Mouse (Mus musculus): ENCODE data around the gene Hist1h1a. TPM values are rescaled to one million over a fixed set of nuclear protein-coding genes. Genes with fewer than 3 reads are reported as not detected.

Hist1h1a gene
- polyA plus RNA-seq, 2 experiments: 3.6 to 5.4 TPM

DNA sequence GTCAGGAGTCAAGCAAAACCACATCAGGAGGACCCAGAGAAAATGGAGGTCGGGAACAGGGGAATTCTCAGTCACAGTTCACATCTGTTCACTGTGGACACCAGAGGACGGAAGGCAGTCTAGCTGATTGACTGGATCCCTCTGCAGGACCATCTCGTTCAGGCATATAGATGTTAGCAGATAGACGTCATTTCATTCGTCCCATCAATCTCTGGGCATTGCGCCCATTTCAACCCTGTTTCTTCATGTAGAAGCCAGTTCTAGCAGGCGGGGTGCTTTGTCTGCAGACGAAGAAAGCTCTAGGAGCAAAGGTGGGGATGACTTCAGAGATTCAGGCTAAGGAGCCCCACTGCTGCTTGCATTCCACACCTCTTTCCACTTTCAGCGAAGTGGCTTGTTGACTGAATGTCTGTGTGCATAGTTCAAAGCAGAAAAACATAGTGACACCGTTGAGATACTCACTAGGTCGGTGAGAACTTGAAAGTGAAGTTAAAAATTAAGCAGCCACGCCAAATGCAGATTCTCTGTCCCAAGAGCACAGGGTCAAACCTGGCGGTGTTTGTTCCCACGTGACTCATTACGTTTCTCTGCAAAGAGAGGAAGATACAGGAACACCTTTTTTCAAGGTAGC is 43.1 kb downstream of the Hist1h1a start, which contains the start of gene Slc17a2:
Gene Slc17a2 (plus strand): TSS at position 572 of the 631 bp plus-strand sequence.
- Histone ChIP-seq H3K36me3 (ENCODE audit: control insufficient read depth, insufficient read depth, low read length) (no peaks in the 10 kb centered on the region), H3K4me2 (replicated peaks; ENCODE audit: low read depth, low read length, severe bottlenecking) (no peak within 1 kb of the TSS), H3K4me3 (replicated peaks; ENCODE audit: low read length) (no peak within 1 kb of the TSS), H3K9me3 (ENCODE audit: control insufficient read depth, low read length) (no peaks in the 10 kb centered on the region), H3K9ac (ENCODE audit: low read depth, low read length, severe bottlenecking) (no peak within 1 kb of the TSS), H3K27me3 (ENCODE audit: control insufficient read depth, insufficient read depth, low read length) (no peaks in the 10 kb centered on the region), H3K4me1 (ENCODE audit: control insufficient read depth, insufficient read depth, low read length) (no peaks in the 10 kb centered on the region), H3K27ac (replicated peaks; ENCODE audit: low read depth, low read length) (no peak within 1 kb of the TSS)
- DNase-seq (ENCODE audit: low spot score) (no peak), ATAC-seq (ENCODE audit: low FRiP score, low read depth) (no peak)
- WGBS: 86% methylated on average over 15 of the region's 15 CpGs
- TF ChIP-seq POLR2A (IDR thresholded peaks at IDR 0.05; ENCODE audit: borderline replicate concordance, extremely low read depth, insufficient read depth, insufficient read length): no peak

Small RNAs within 50 kb of the gene (microRNA-seq; reads per million reads assigned to microRNA genes)
- gene Gm44314 (not detected), gene Gm44484 (not detected)

Other genes with a start within 250 kb of the Hist1h1a start
Only the 30 nearest of the 37 such genes appear.
- 0.50 and 0.62 TPM in 2 replicates for gene Hist1h1d, start 210.4 kb upstream of the Hist1h1a start, polyA plus RNA-seq (2012; rRNA removed)
- 0.47 and 0.61 TPM in 2 replicates for gene Hist1h1d, start 210.4 kb upstream of the Hist1h1a start, polyA plus RNA-seq (2014; fragmentation: Nextera tagmentation; extraction: Ambion mirVana)
- 36.1 and 54.1 TPM in 2 replicates for gene Hist1h3e, start 201.3 kb upstream of the Hist1h1a start, polyA plus RNA-seq (2012; rRNA removed)
- 6.7 and 7.0 TPM in 2 replicates for gene Hist1h3e, start 201.3 kb upstream of the Hist1h1a start, polyA plus RNA-seq (2014; fragmentation: Nextera tagmentation; extraction: Ambion mirVana)
- gene Hist1h2ae, start 192.4 kb upstream of the Hist1h1a start, polyA plus RNA-seq (2012; rRNA removed): 19.8 and 35.0 TPM in 2 replicates
- 103 and 109 TPM in 2 replicates for gene Hist1h2ae, start 192.4 kb upstream of the Hist1h1a start, polyA plus RNA-seq (2014; fragmentation: Nextera tagmentation; extraction: Ambion mirVana)
- gene Hist1h2bg, start 192.3 kb upstream of the Hist1h1a start, polyA plus RNA-seq (2012; rRNA removed): 38.9 and 60.8 TPM in 2 replicates
- 6.9 and 10.0 TPM in 2 replicates for gene Hist1h2bg, start 192.3 kb upstream of the Hist1h1a start, polyA plus RNA-seq (2014; fragmentation: Nextera tagmentation; extraction: Ambion mirVana)
- gene Hist1h2bf, start 189.5 kb upstream of the Hist1h1a start, polyA plus RNA-seq (2012; rRNA removed): 17.8 and 25.9 TPM in 2 replicates
- gene Hist1h2bf, start 189.5 kb upstream of the Hist1h1a start, polyA plus RNA-seq (2014; fragmentation: Nextera tagmentation; extraction: Ambion mirVana): 5.3 and 8.5 TPM in 2 replicates
- 6.1 and 13.9 TPM in 2 replicates for gene Hist1h2ad, start 189.3 kb upstream of the Hist1h1a start, polyA plus RNA-seq (2012; rRNA removed)
- gene Hist1h2ad, start 189.3 kb upstream of the Hist1h1a start, polyA plus RNA-seq (2014; fragmentation: Nextera tagmentation; extraction: Ambion mirVana): 1.2 and 5.3 TPM in 2 replicates
- gene Hist1h3d, start 187.9 kb upstream of the Hist1h1a start, polyA plus RNA-seq (2012; rRNA removed): 30.0 and 33.8 TPM in 2 replicates
- 6.8 and 10.4 TPM in 2 replicates for gene Hist1h3d, start 187.9 kb upstream of the Hist1h1a start, polyA plus RNA-seq (2014; fragmentation: Nextera tagmentation; extraction: Ambion mirVana)
- 9.4 and 9.8 TPM in 2 replicates for gene Hist1h4d, start 182.1 kb upstream of the Hist1h1a start, polyA plus RNA-seq (2012; rRNA removed)
- 95.5 and 101 TPM in 2 replicates for gene Hist1h4d, start 182.1 kb upstream of the Hist1h1a start, polyA plus RNA-seq (2014; fragmentation: Nextera tagmentation; extraction: Ambion mirVana)
- gene Hist1h2be, start 142.5 kb upstream of the Hist1h1a start, polyA plus RNA-seq (2012; rRNA removed): 3.0 and 3.4 TPM in 2 replicates
- gene Hist1h2be, start 142.5 kb upstream of the Hist1h1a start, polyA plus RNA-seq (2014; fragmentation: Nextera tagmentation; extraction: Ambion mirVana): 1.2 and 1.5 TPM in 2 replicates
- 7.4 and 7.7 TPM in 2 replicates for gene Hist1h1e, start 141.1 kb upstream of the Hist1h1a start, polyA plus RNA-seq (2012; rRNA removed)
- 15.8 and 16.4 TPM in 2 replicates for gene Hist1h1e, start 141.1 kb upstream of the Hist1h1a start, polyA plus RNA-seq (2014; fragmentation: Nextera tagmentation; extraction: Ambion mirVana)
- gene Hist1h2ac, start 79.7 kb upstream of the Hist1h1a start, polyA plus RNA-seq (2012; rRNA removed): 1.6 and 2.7 TPM in 2 replicates
- gene Hist1h2ac, start 79.7 kb upstream of the Hist1h1a start, polyA plus RNA-seq (2014; fragmentation: Nextera tagmentation; extraction: Ambion mirVana): 0.65 and 0.78 TPM in 2 replicates
- 48.2 and 49.5 TPM in 2 replicates for gene Hist1h2bc, start 79.5 kb upstream of the Hist1h1a start, polyA plus RNA-seq (2012; rRNA removed)
- gene Hist1h2bc, start 79.5 kb upstream of the Hist1h1a start, polyA plus RNA-seq (2014; fragmentation: Nextera tagmentation; extraction: Ambion mirVana): 34.9 and 44.4 TPM in 2 replicates
- 0.20 and 0.33 TPM in 2 replicates for gene Hist1h1t, start 67.9 kb upstream of the Hist1h1a start, polyA plus RNA-seq (2012; rRNA removed)
- gene Hist1h1t, start 67.9 kb upstream of the Hist1h1a start, polyA plus RNA-seq (2014; fragmentation: Nextera tagmentation; extraction: Ambion mirVana): 0.21 TPM in 1 of 2 replicates, not detected in the other
- gene Hist1h4c, start 65.2 kb upstream of the Hist1h1a start, polyA plus RNA-seq (2012; rRNA removed): 5.6 and 10.0 TPM in 2 replicates
- 8.7 and 10.2 TPM in 2 replicates for gene Hist1h4c, start 65.2 kb upstream of the Hist1h1a start, polyA plus RNA-seq (2014; fragmentation: Nextera tagmentation; extraction: Ambion mirVana)
- 3.6 and 4.5 TPM in 2 replicates for gene Hfe, start 52.8 kb upstream of the Hist1h1a start, polyA plus RNA-seq (2012; rRNA removed)
- gene Hfe, start 52.8 kb upstream of the Hist1h1a start, polyA plus RNA-seq (2014; fragmentation: Nextera tagmentation; extraction: Ambion mirVana): 9.3 and 10.5 TPM in 2 replicates
- gene Hist1h1c, start 24.9 kb upstream of the Hist1h1a start, polyA plus RNA-seq (2012; rRNA removed): 23.7 and 28.5 TPM in 2 replicates
- 24.7 and 27.5 TPM in 2 replicates for gene Hist1h1c, start 24.9 kb upstream of the Hist1h1a start, polyA plus RNA-seq (2014; fragmentation: Nextera tagmentation; extraction: Ambion mirVana)
- 41.4 and 92.0 TPM in 2 replicates for gene Hist1h3c, start 18.1 kb upstream of the Hist1h1a start, polyA plus RNA-seq (2012; rRNA removed)
- 8.1 and 12.0 TPM in 2 replicates for gene Hist1h3c, start 18.1 kb upstream of the Hist1h1a start, polyA plus RNA-seq (2014; fragmentation: Nextera tagmentation; extraction: Ambion mirVana)
- 13.5 and 15.9 TPM in 2 replicates for gene Hist1h2bb, start 16.9 kb upstream of the Hist1h1a start, polyA plus RNA-seq (2012; rRNA removed)
- gene Hist1h2bb, start 16.9 kb upstream of the Hist1h1a start, polyA plus RNA-seq (2014; fragmentation: Nextera tagmentation; extraction: Ambion mirVana): 1.2 and 1.4 TPM in 2 replicates
- 37.1 and 40.4 TPM in 2 replicates for gene Hist1h2ab, start 12.5 kb upstream of the Hist1h1a start, polyA plus RNA-seq (2012; rRNA removed)
- gene Hist1h2ab, start 12.5 kb upstream of the Hist1h1a start, polyA plus RNA-seq (2014; fragmentation: Nextera tagmentation; extraction: Ambion mirVana): 39.0 and 40.1 TPM in 2 replicates
- gene Hist1h3b, start 11.4 kb upstream of the Hist1h1a start, polyA plus RNA-seq (2012; rRNA removed): 52.4 and 65.5 TPM in 2 replicates
- 6.5 and 12.4 TPM in 2 replicates for gene Hist1h3b, start 11.4 kb upstream of the Hist1h1a start, polyA plus RNA-seq (2014; fragmentation: Nextera tagmentation; extraction: Ambion mirVana)
- 20.0 and 26.6 TPM in 2 replicates for gene Hist1h4b, start 6.7 kb upstream of the Hist1h1a start, polyA plus RNA-seq (2012; rRNA removed)
- gene Hist1h4b, start 6.7 kb upstream of the Hist1h1a start, polyA plus RNA-seq (2014; fragmentation: Nextera tagmentation; extraction: Ambion mirVana): 4.4 and 6.6 TPM in 2 replicates
- gene Hist1h4a, start 2.4 kb upstream of the Hist1h1a start, polyA plus RNA-seq (2012; rRNA removed): 10.1 and 16.1 TPM in 2 replicates
- 0.84 and 0.90 TPM in 2 replicates for gene Hist1h4a, start 2.4 kb upstream of the Hist1h1a start, polyA plus RNA-seq (2014; fragmentation: Nextera tagmentation; extraction: Ambion mirVana)
- gene Hist1h3a, start 1.3 kb upstream of the Hist1h1a start, polyA plus RNA-seq (2012; rRNA removed): 39.9 and 88.3 TPM in 2 replicates
- 7.8 and 8.6 TPM in 2 replicates for gene Hist1h3a, start 1.3 kb upstream of the Hist1h1a start, polyA plus RNA-seq (2014; fragmentation: Nextera tagmentation; extraction: Ambion mirVana)
- gene Trim38, start 6.2 kb downstream of the Hist1h1a start, polyA plus RNA-seq (2012; rRNA removed): 0.04 and 0.13 TPM in 2 replicates
- gene Trim38, start 6.2 kb downstream of the Hist1h1a start, polyA plus RNA-seq (2014; fragmentation: Nextera tagmentation; extraction: Ambion mirVana): not detected in 2 replicates
- 0.01 TPM in 1 of 2 replicates, not detected in the other for gene Slc17a2, start 43.3 kb downstream of the Hist1h1a start, polyA plus RNA-seq (2012; rRNA removed)
- gene Slc17a2, start 43.3 kb downstream of the Hist1h1a start, polyA plus RNA-seq (2014; fragmentation: Nextera tagmentation; extraction: Ambion mirVana): not detected in 2 replicates
- 0.20 and 0.29 TPM in 2 replicates for gene Slc17a3, start 75.8 kb downstream of the Hist1h1a start, polyA plus RNA-seq (2012; rRNA removed)
- 0.39 and 0.44 TPM in 2 replicates for gene Slc17a3, start 75.8 kb downstream of the Hist1h1a start, polyA plus RNA-seq (2014; fragmentation: Nextera tagmentation; extraction: Ambion mirVana)
- gene Slc17a1, start 104.1 kb downstream of the Hist1h1a start, polyA plus RNA-seq (2012; rRNA removed): 0.04 and 0.05 TPM in 2 replicates
- gene Slc17a1, start 104.1 kb downstream of the Hist1h1a start, polyA plus RNA-seq (2014; fragmentation: Nextera tagmentation; extraction: Ambion mirVana): 0.30 TPM in 1 of 2 replicates, not detected in the other
- not detected in 2 replicates for gene Slc17a4, start 151.3 kb downstream of the Hist1h1a start, polyA plus RNA-seq (2012; rRNA removed)
- not detected in 2 replicates for gene Slc17a4, start 151.3 kb downstream of the Hist1h1a start, polyA plus RNA-seq (2014; fragmentation: Nextera tagmentation; extraction: Ambion mirVana)
- gene Hist1h2ba, start 170.5 kb downstream of the Hist1h1a start, polyA plus RNA-seq (2012; rRNA removed): not detected in 2 replicates
- not detected in 2 replicates for gene Hist1h2ba, start 170.5 kb downstream of the Hist1h1a start, polyA plus RNA-seq (2014; fragmentation: Nextera tagmentation; extraction: Ambion mirVana)
- gene Hist1h2aa, start 170.8 kb downstream of the Hist1h1a start, polyA plus RNA-seq (2012; rRNA removed): not detected in 2 replicates
- not detected in 2 replicates for gene Hist1h2aa, start 170.8 kb downstream of the Hist1h1a start, polyA plus RNA-seq (2014; fragmentation: Nextera tagmentation; extraction: Ambion mirVana)

All from limb, embryonic 14.5 days (tissue).